19 mouse cellular contexts compared by ENCODE assay signal in genomic region chr5:98733010-98733399, GRCm38 (mm10).
DNase-seq lines count a peak whose midpoint lies in the region; ATAC-seq and TF ChIP-seq lines count a peak whose summit lies in the region.
"Had no signal": no experiment of that assay in that cellular context is flagged by ENCODE, and none has a peak within 500 bp of the region (broad histone marks: within the 10 kb centered on the region; RNA-seq: fewer than 3 reads in every experiment).

No protein-coding gene starts in this region.

- DNase-seq in kidney, adult 9 months: peak; percentile 22
- peak; percentile 20 for DNase-seq in retina, embryonic 14.5 days (ENCODE audit: low spot score)
- DNase-seq in retina, postnatal 1 day: no peak
- DNase-seq in urinary bladder, adult 18-20 months (ENCODE audit: low spot score in 2 of 2): no peak
- DNase-seq: adrenal gland, adult 2 months; adrenal gland, postnatal 25 days; cerebellum, adult 11-12 months; cerebellum, adult 2 months; cerebellum, adult 9-10 months; cerebellum, postnatal 10 days; cerebellum, postnatal 25 days; forebrain, postnatal 0 days had no signal

- H3K9ac ChIP-seq in intestine, embryonic 15.5 days: no peak overlapping the region
- H3K9ac ChIP-seq in intestine, postnatal 0 days (ENCODE audit: low read depth, low read length): no peak overlapping the region
- H3K9ac ChIP-seq in kidney, embryonic 16.5 days (replicated peaks; ENCODE audit: low read length): no peak overlapping the region
- no peak overlapping the region for H3K9ac ChIP-seq in intestine, embryonic 16.5 days (ENCODE audit: low read depth, low read length)
- H3K9ac ChIP-seq: embryonic facial prominence, embryonic 12.5 days; forebrain, embryonic 15.5 days; forebrain, postnatal 0 days had no signal

- H3K27me3 ChIP-seq in intestine, embryonic 15.5 days (replicated peaks): no peaks in the 10 kb centered on the region
- no peaks in the 10 kb centered on the region for H3K27me3 ChIP-seq in intestine, postnatal 0 days (replicated peaks; ENCODE audit: control insufficient read depth, insufficient read depth, low read length)
- H3K27me3 ChIP-seq in kidney, embryonic 16.5 days (ENCODE audit: insufficient read depth, low read length): no peaks in the 10 kb centered on the region
- H3K27me3 ChIP-seq in intestine, embryonic 16.5 days (replicated peaks; ENCODE audit: control insufficient read depth, insufficient read depth, low read length): no peaks in the 10 kb centered on the region
- H3K27me3 ChIP-seq: embryonic facial prominence, embryonic 12.5 days; forebrain, embryonic 15.5 days had no signal

- H3K4me3 ChIP-seq in intestine, embryonic 15.5 days (replicated peaks): no peak overlapping the region
- H3K4me3 ChIP-seq in intestine, postnatal 0 days (ENCODE audit: low read depth, low read length): no peak overlapping the region
- no peak overlapping the region for H3K4me3 ChIP-seq in kidney, embryonic 16.5 days (ENCODE audit: low read length)
- H3K4me3 ChIP-seq in intestine, embryonic 16.5 days (ENCODE audit: low read length): no peak overlapping the region
- H3K4me3 ChIP-seq: embryonic facial prominence, embryonic 10.5 days; embryonic facial prominence, embryonic 12.5 days; forebrain, embryonic 15.5 days had no signal

- H3K27ac ChIP-seq in intestine, embryonic 15.5 days: no peak overlapping the region
- no peak overlapping the region for H3K27ac ChIP-seq in intestine, postnatal 0 days (ENCODE audit: low read depth, low read length)
- no peak overlapping the region for H3K27ac ChIP-seq in kidney, embryonic 16.5 days (ENCODE audit: low read length)
- no peak overlapping the region for H3K27ac ChIP-seq in intestine, embryonic 16.5 days (ENCODE audit: low read length)
- H3K27ac ChIP-seq: embryonic facial prominence, embryonic 10.5 days; embryonic facial prominence, embryonic 12.5 days; forebrain, embryonic 15.5 days had no signal

- H3K4me2 ChIP-seq in intestine, embryonic 15.5 days (replicated peaks): no peak overlapping the region
- H3K4me2 ChIP-seq in intestine, postnatal 0 days (replicated peaks; ENCODE audit: low read depth): no peak overlapping the region
- no peak overlapping the region for H3K4me2 ChIP-seq in kidney, embryonic 16.5 days (replicated peaks; ENCODE audit: low read depth, low read length)
- no peak overlapping the region for H3K4me2 ChIP-seq in intestine, embryonic 16.5 days (ENCODE audit: low read depth, low read length)
- H3K4me2 ChIP-seq: embryonic facial prominence, embryonic 12.5 days; forebrain, embryonic 15.5 days had no signal

- H3K4me1 ChIP-seq in intestine, embryonic 15.5 days (replicated peaks): no peaks in the 10 kb centered on the region
- H3K4me1 ChIP-seq in intestine, postnatal 0 days (replicated peaks; ENCODE audit: control insufficient read depth, insufficient read depth, low read length): no peaks in the 10 kb centered on the region
- no peaks in the 10 kb centered on the region for H3K4me1 ChIP-seq in kidney, embryonic 16.5 days (ENCODE audit: insufficient read depth, low read length)
- H3K4me1 ChIP-seq in intestine, embryonic 16.5 days (ENCODE audit: control insufficient read depth, insufficient read depth, low read length): no peaks in the 10 kb centered on the region
- H3K4me1 ChIP-seq: embryonic facial prominence, embryonic 10.5 days; embryonic facial prominence, embryonic 12.5 days; forebrain, embryonic 15.5 days had no signal

- 0 out of 2 replicates have a peak, but pooled peaks have one; percentile 45 for ATAC-seq in intestine, embryonic 15.5 days
- ATAC-seq in intestine, postnatal 0 days: no peak
- ATAC-seq in kidney, embryonic 16.5 days (ENCODE audit: low FRiP score, low TSS enrichment): no peak
- ATAC-seq in intestine, embryonic 16.5 days: peak; percentile 55; the same call in 1 of the 2 replicates

- 53% methylated on average over 2 of the region's 2 CpGs for WGBS in intestine, embryonic 15.5 days
- 47% methylated on average over 2 of the region's 2 CpGs for WGBS in intestine, postnatal 0 days
- 40% methylated on average over 2 of the region's 2 CpGs for whole genome bisulfite sequencing in kidney, embryonic 16.5 days
- WGBS in intestine, embryonic 16.5 days: 58% methylated on average over 2 of the region's 2 CpGs

- no peak for TF ChIP-seq CTCF in intestine, postnatal 0 days (IDR thresholded peaks at IDR 0.05; ENCODE audit: low read depth)

- H3K36me3 ChIP-seq in intestine, embryonic 15.5 days: no peaks in the 10 kb centered on the region
- H3K36me3 ChIP-seq in intestine, postnatal 0 days (ENCODE audit: control insufficient read depth, insufficient read depth): no peaks in the 10 kb centered on the region
- H3K36me3 ChIP-seq in kidney, embryonic 16.5 days (ENCODE audit: insufficient read depth, low read length): no peaks in the 10 kb centered on the region
- no peaks in the 10 kb centered on the region for H3K36me3 ChIP-seq in intestine, embryonic 16.5 days (ENCODE audit: control insufficient read depth, insufficient read depth, low read length)
- H3K36me3 ChIP-seq: embryonic facial prominence, embryonic 10.5 days; embryonic facial prominence, embryonic 12.5 days; forebrain, embryonic 15.5 days had no signal

- no peaks in the 10 kb centered on the region for H3K9me3 ChIP-seq in intestine, embryonic 15.5 days
- H3K9me3 ChIP-seq in intestine, postnatal 0 days (ENCODE audit: control insufficient read depth): no peaks in the 10 kb centered on the region
- no peaks in the 10 kb centered on the region for H3K9me3 ChIP-seq in kidney, embryonic 16.5 days (ENCODE audit: low read length)
- H3K9me3 ChIP-seq in intestine, embryonic 16.5 days (ENCODE audit: control insufficient read depth, low read length): no peaks in the 10 kb centered on the region
- H3K9me3 ChIP-seq: embryonic facial prominence, embryonic 10.5 days; embryonic facial prominence, embryonic 12.5 days; forebrain, embryonic 15.5 days had no signal

Comparison
In these comparisons a context has a peak if more than half of its experiments do, and no peak if none do; other contexts are left out.
1. ATAC-seq: peak in intestine, embryonic 15.5 days (single experiment) and intestine, embryonic 16.5 days (single experiment); none in intestine, postnatal 0 days (single experiment) and kidney, embryonic 16.5 days (single experiment).
2. DNase-seq: peak in kidney, adult 9 months (single experiment) and retina, embryonic 14.5 days (single experiment); none in retina, postnatal 1 day (single experiment) and urinary bladder, adult 18-20 months (0 of 2).